Mouse (Mus musculus) ES-CJ7 (cell line): ENCODE measurements at regions not wholly inside any gene's neighbourhood (a gene's known extent, or its start where the extent isn't known, plus 50 kb on each side); places are given as distances from the start of the nearest gene placed in this dataset.
A peak's percentile ranks its signal among the peaks of the same experiment; 100 is the strongest.

Experiments
- DNase-seq: peaks from one replicate; pipeline ENCODE4 v3.0.0; 2011; ENCODE audit warnings: low read depth, low spot score

- no peak for DNase-seq
Observed at GRCm38 (mm10) chr17:54821059-54821458, 522.2 kb upstream of the Slc5a7 start.

GRCm38 (mm10) chr17:54853631-54854030 lies 554.8 kb upstream of the Slc5a7 start:
- DNase-seq, result no peak

GRCm38 (mm10) chr17:54896198-54896597 lies 549.0 kb upstream of the St6gal2 start:
- DNase-seq, result no peak

GRCm38 (mm10) chr17:54929181-54929715 lies 515.9 kb upstream of the St6gal2 start:
- DNase-seq, result no peak

DNA sequence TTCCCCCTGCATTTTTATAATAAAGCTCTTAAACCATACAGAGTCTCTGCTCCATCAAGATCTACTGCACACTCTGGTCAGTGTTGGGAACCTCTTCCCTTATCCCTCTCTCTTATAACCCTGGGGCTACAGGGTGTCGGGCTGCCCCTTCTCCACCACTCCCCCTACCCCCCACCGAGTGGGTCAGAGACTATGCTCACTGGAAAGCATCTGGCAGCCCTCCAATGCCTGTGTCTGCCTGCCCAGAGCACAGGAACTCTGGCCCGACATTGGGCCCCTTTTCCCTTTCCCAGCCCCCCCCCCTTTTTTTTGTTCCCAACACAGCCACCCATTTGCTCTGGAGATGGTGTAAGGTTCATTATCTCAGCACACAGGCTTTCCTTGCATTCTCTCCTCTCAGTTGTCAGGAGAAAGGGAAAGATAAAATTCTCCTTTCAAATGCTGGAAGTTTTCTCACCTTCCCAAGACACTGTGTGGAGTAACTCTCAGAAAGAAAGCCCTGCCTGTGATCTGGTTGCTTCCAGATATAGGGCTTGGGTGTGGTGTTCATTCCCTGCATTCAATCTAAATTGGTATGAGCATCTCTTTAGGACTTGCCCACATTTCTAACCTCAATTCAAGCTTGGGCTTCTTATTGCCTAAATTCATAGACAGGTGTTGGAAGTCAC lies 501.7 kb upstream of the St6gal2 start:
- DNase-seq, result peak; percentile 17

DNA sequence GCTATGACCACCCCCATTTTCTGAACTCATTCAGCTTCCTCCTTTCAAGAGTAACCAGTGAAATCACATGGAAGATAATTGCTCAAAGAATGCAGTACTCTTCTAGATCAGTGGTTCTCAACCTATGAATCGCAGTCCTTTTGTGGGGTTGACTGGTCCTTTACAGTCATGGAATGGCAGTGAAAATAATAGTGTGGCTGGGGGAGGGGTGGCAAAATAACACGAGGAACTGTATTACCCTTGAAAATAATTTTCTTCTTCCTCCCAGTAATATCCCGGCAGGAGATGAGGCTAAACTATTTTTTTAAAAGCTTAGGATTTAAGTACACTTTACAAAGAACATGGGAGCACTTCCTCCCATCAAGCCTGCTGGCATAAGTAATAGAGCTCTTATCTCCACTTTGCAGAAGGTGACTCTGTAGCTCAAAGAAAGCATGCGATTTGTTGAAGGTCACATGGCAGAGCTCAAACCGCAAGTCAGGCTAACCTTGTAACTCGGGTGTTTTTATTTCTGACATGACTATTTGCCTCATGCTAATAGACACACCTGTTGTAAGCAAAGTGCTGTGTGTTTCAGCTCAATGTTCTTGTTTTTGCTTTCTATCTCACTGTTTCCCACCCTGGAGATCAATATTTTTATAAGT lies 500.8 kb upstream of the St6gal2 start:
- DNase-seq, result no peak
